Mouse (Mus musculus) 3T3-L1 (cell line): ENCODE results near the gene Gm3411.
"Not testable (repeated sequence)": the region's sequence is repeated elsewhere in the genome, so short reads cannot be mapped to it uniquely, and the experiment has no call there.

Experiments used
- DNase-seq: peaks from one replicate; pipeline ENCODE4 v3.0.0-alpha.2; 2015; ENCODE audit warnings: low read depth, low spot score

Gene Gm3411

DNA sequence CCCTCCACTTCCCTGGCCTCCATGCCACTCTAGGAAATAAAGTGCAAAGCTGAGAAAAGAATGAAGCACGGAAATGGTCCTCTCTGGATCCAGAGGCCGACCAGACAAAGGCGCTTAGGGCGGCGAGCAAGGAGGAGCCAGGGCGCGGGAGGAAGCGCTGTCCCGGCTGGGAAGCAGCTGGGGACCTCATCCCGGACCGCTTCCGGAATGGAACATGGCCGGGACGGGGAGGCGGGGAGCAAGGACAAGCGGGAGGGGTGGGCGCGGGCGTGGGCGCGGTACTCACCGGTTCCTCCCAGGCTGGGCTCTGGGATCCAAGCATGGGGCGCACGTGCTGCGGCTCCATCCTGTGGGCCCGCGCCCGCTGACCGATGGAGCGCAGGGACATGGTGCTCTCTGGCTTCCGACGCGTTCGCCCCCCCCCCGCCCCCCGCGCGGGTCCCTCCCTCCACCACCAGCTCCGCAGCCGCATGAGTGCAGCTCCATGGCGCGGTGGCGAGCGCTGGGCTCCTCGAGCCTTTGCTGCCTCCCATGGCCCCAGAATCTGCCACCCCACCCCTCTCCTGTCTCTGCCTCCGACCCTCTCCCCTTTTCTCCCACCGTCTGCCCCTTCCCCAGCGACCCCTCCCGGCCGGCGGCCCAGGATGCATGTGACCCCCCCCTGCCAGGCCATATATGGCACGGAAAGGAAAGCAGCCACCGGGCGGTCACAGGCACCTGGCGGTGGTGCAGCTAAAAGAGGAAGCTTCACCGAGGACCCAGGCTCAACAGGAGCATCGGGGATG, at the start of gene Gm3411:
Gm3411 (minus strand) TSS at position 320 of the 785 bp plus-strand sequence.
- DNase-seq: not testable (repeated sequence)

DNA sequence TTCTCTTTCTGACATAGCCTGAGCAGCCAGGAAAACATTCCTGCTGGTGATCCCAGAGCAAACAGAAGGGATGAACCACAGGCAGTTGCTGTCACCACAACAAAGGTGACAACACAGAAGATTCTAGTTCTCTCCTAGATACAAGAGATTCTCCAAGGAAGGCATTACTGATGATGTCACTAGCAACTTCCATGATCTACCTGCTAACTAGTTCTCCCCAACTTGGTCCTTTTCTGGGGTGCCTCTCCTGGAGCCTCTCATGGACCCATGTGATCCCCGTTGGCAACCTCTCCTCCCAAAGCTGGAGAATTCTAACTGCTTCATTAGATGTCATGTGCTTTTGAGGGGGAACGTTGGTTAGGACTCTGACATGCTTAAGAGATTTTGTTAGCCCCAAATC, 17.7 kb upstream of the Gm3411 start, which contains the start of gene Gm21103:
Gm21103 (minus strand) TSS at position 101 of the 400 bp plus-strand sequence.
- not testable (repeated sequence) for DNase-seq

DNA sequence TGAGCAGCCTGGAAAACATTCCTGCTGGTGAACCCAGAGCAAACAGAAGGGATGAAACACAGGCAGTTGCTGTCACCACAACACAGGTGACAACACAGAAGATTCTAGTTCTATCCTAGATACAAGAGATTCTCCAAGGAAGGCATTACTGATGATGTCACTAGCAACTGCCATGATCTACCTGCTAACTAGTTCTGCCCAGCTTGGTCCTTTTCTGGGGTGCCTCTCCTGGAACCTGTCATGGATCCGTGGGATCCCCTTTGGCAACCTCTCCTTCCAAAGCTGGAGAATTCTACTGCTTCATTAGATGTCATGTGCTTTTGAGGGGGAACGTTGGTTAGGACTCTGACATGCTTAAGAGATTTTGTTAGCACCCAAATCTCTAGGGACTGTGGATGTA, 67.9 kb downstream of the Gm3411 start, which contains the start of gene Gm21560:
Gm21560 (minus strand) TSS at position 101 of the 400 bp plus-strand sequence.
- DNase-seq: not testable (repeated sequence)
